Mouse (Mus musculus): ENCODE measurements at regions not wholly inside any gene's neighbourhood (a gene's known extent, or its start where the extent isn't known, plus 50 kb on each side); places are given as distances from the start of the nearest gene placed in this dataset.

GRCm38 (mm10) chr3:115655020-115655419 is 59.9 kb downstream of the S1pr1 start:
- no peak for DNase-seq (ENCODE audit: low spot score)

- DNase-seq (ENCODE audit: low spot score) = no peak
Measured at GRCm38 (mm10) chr3:115652236-115652635, 62.6 kb downstream of the S1pr1 start.

GRCm38 (mm10) chr3:115649338-115650117 is 65.3 kb downstream of the S1pr1 start:
- DNase-seq (ENCODE audit: low spot score) = no peak

- DNase-seq (ENCODE audit: low spot score) = no peak
Measured at GRCm38 (mm10) chr3:115646993-115647392, 67.9 kb downstream of the S1pr1 start.

GRCm38 (mm10) chr3:115644307-115644706 is 70.6 kb downstream of the S1pr1 start:
- DNase-seq (ENCODE audit: low spot score) = no peak

- peak; percentile 18 for DNase-seq (ENCODE audit: low spot score)
Measured at GRCm38 (mm10) chr3:115642846-115643260, 72.0 kb downstream of the S1pr1 start.

- no peak for DNase-seq (ENCODE audit: low spot score)
Measured at GRCm38 (mm10) chr3:115642001-115642845, 72.6 kb downstream of the S1pr1 start.

GRCm38 (mm10) chr3:115641411-115641810 is 73.5 kb downstream of the S1pr1 start:
- DNase-seq (ENCODE audit: low spot score) = no peak

GRCm38 (mm10) chr3:115635487-115635886 is 79.4 kb downstream of the S1pr1 start:
- no peak for DNase-seq (ENCODE audit: low spot score)

GRCm38 (mm10) chr3:115635081-115635480 is 79.8 kb downstream of the S1pr1 start:
- DNase-seq (ENCODE audit: low spot score) = no peak

- no peak for DNase-seq (ENCODE audit: low spot score)
Measured at GRCm38 (mm10) chr3:115632417-115632743, 82.5 kb downstream of the S1pr1 start.

GRCm38 (mm10) chr3:115631573-115632416 is 83.1 kb downstream of the S1pr1 start:
- DNase-seq (ENCODE audit: low spot score) = no peak

GRCm38 (mm10) chr3:115622920-115623319 is 92.0 kb downstream of the S1pr1 start:
- no peak for DNase-seq (ENCODE audit: low spot score)

GRCm38 (mm10) chr3:115622300-115622699 is 92.6 kb downstream of the S1pr1 start:
- no peak for DNase-seq (ENCODE audit: low spot score)

- DNase-seq (ENCODE audit: low spot score) = no peak
Measured at GRCm38 (mm10) chr3:115619970-115620369, 94.9 kb downstream of the S1pr1 start.

- DNase-seq (ENCODE audit: low spot score) = no peak
Measured at GRCm38 (mm10) chr3:115615994-115616598, 98.8 kb downstream of the S1pr1 start.

- DNase-seq (ENCODE audit: low spot score) = no peak
Measured at GRCm38 (mm10) chr3:115612859-115613258, 102.0 kb downstream of the S1pr1 start.

GRCm38 (mm10) chr3:115608087-115608486 is 106.8 kb downstream of the S1pr1 start:
- DNase-seq (ENCODE audit: low spot score) = no peak

- no peak for DNase-seq (ENCODE audit: low spot score)
Measured at GRCm38 (mm10) chr3:115604734-115605279, 110.1 kb downstream of the S1pr1 start.

- DNase-seq (ENCODE audit: low spot score) = no peak
Measured at GRCm38 (mm10) chr3:115604267-115604666, 110.6 kb downstream of the S1pr1 start.

- DNase-seq (ENCODE audit: low spot score) = no peak
Measured at GRCm38 (mm10) chr3:115603803-115604202, 111.1 kb downstream of the S1pr1 start.

GRCm38 (mm10) chr3:115599281-115599680 is 115.6 kb downstream of the S1pr1 start:
- DNase-seq (ENCODE audit: low spot score) = no peak

Data from urinary bladder, postnatal 10 days (tissue).